Mouse (Mus musculus) liver, embryonic 14.5 days (tissue): ENCODE data around the gene Gatm. TPM values are rescaled to one million over a fixed set of nuclear protein-coding genes. Genes with fewer than 3 reads are reported as not detected.

ENCODE experiments used
- ATAC-seq: fragments of 200-750 bp; cut with Nextera tagmentation; 2 replicates; pipeline ENCODE4 v1.8.0; 2017; ENCODE audit warnings: moderate number of reproducible peaks, mild to moderate bottlenecking, moderate library complexity; ENCODE audit not compliant: insufficient read depth
- DNase-seq, 3 experiments: peaks; one replicate each; pipeline ENCODE4 v3.0.0-alpha.2; 2012 to 2013; ENCODE audit warnings: low read depth in 3 of 3, low spot score in 3 of 3
- H3K27ac ChIP-seq: fragments of 300-500 bp; sonication (generic); 2 replicates; pipeline ENCODE4 v1.5.1; 2014; ENCODE audit warnings: moderate library complexity, mild to moderate bottlenecking, control low read depth, inconsistent platforms
- H3K27me3 ChIP-seq: fragments of 300-500 bp; sonication (generic); 2 replicates; pipeline ENCODE4 v1.6.1; 2014; ENCODE audit warnings: mild to moderate bottlenecking, low read length, moderate library complexity; ENCODE audit not compliant: control insufficient read depth, insufficient read depth
- H3K36me3 ChIP-seq: fragments of 300-500 bp; sonication (generic); replicated peaks from 2 replicates; pipeline ENCODE4 v1.6.1; 2014; ENCODE audit warnings: low read depth; ENCODE audit not compliant: control insufficient read depth, insufficient read depth
- H3K4me1 ChIP-seq, 2 experiments: fragments of 200-500 bp in 1 of 2; fragments of 300-500 bp in 1 of 2; sonication (generic) in 1 of 2; replicated peaks; 2 replicates each; pipeline ENCODE4 v1.6.1; 2012 to 2014; ENCODE audit warnings: antibody characterized with exemption in 1 of 2, inconsistent platforms in 1 of 2, low read length in 1 of 2; ENCODE audit not compliant: control insufficient read depth in 2 of 2, insufficient read depth in 2 of 2
- H3K4me2 ChIP-seq: fragments of 300-500 bp; sonication (generic); 2 replicates; pipeline ENCODE4 v1.6.1; 2014; ENCODE audit warnings: low read depth, mild to moderate bottlenecking, control low read depth, moderate library complexity
- H3K4me3 ChIP-seq, 2 experiments: fragments of 200-500 bp in 1 of 2; fragments of 300-500 bp in 1 of 2; sonication (generic) in 1 of 2; 2 replicates each; pipeline ENCODE4 v1.5.1; 2012 to 2014; ENCODE audit warnings: low read depth in 2 of 2, low read length in 2 of 2, mild to moderate bottlenecking in 2 of 2, control low read depth in 1 of 2, inconsistent platforms in 1 of 2, moderate library complexity in 1 of 2; ENCODE audit not compliant: insufficient read depth in 1 of 2
- H3K9ac ChIP-seq: fragments of 300-500 bp; sonication (generic); replicated peaks from 2 replicates; pipeline ENCODE4 v1.6.1; 2014; ENCODE audit warnings: mild to moderate bottlenecking, control low read depth, moderate library complexity
- H3K9me3 ChIP-seq: fragments of 300-500 bp; sonication (generic); 2 replicates; pipeline ENCODE4 v1.6.1; 2016; ENCODE audit warnings: low read length, mixed read lengths; ENCODE audit not compliant: control insufficient read depth
- CTCF ChIP-seq: IDR thresholded peaks from 2 replicates; pipeline ENCODE4 v1.5.1; 2016; ENCODE audit warnings: antibody characterized with exemption, low read depth, control low read depth
- EP300 ChIP-seq: IDR thresholded peaks from 2 replicates; pipeline ENCODE4 v1.6.1; 2016; ENCODE audit warnings: antibody characterized with exemption, low read depth
- WGBS: fragments of 180-500 bp; shearing (Covaris S2); extraction: QIAGEN DNeasy Blood & Tissue Kit; methylation state at CpG from one replicate; pipeline ENCODE4 v1.1.7; 2014; ENCODE audit not compliant: insufficient replicate concordance; 5-methylcytosine and 5-hydroxymethylcytosine counted together
- polyA plus RNA-seq, 2 experiments: library from polyadenylated mRNA; depleted of rRNA in 1 of 2; stranded (reverse) in 1 of 2; unstranded in 1 of 2; fragments of >200 nt; fragmentation: Nextera tagmentation in 1 of 2; extraction: Ambion mirVana in 1 of 2; gene quantifications; 2 replicates each; pipeline versions ENCODE4 v1.2.1 to v1.2.3; 2012 to 2014

Gene Gatm
- polyA plus RNA-seq, 2 experiments: 14.1 to 24.8 TPM

GRCm38 (mm10) chr2:122580426-122580825 is 30.7 kb downstream of the Gatm start:
- Histone ChIP-seq H3K9ac (no peak overlapping the region), H3K4me1 (0 out of 4 replicates have a peak, but pooled peaks cover 0 to 4% of the 10 kb centered on the region in 2 experiments), H3K36me3 (no peaks in the 10 kb centered on the region), H3K9me3 (no peaks in the 10 kb centered on the region), H3K27ac (no peak overlapping the region), H3K4me2 (no peak overlapping the region), H3K4me3 (no peak overlapping the region), H3K27me3 (no peaks in the 10 kb centered on the region)
- ATAC-seq: no peak
- no peak for TF ChIP-seq EP300
- TF ChIP-seq CTCF: no peak
- no peak for DNase-seq
- 62% methylated on average over 10 of the region's 10 CpGs for WGBS

GRCm38 (mm10) chr2:122577316-122577715 is 33.8 kb downstream of the Gatm start:
- H3K27me3 ChIP-seq: no peaks in the 10 kb centered on the region
- no peak overlapping the region for H3K4me3 ChIP-seq
- no peak overlapping the region for H3K9ac ChIP-seq
- TF ChIP-seq EP300: no peak
- TF ChIP-seq CTCF: no peak
- DNase-seq: no peak
- no peaks in the 10 kb centered on the region for H3K36me3 ChIP-seq
- no peak for ATAC-seq
- no peak overlapping the region for H3K27ac ChIP-seq
- 66% methylated on average over 1 of the region's 1 CpGs for WGBS
- no peak overlapping the region for H3K4me2 ChIP-seq
- 0 out of 4 replicates have a peak, but pooled peaks cover 0 to 4% of the 10 kb centered on the region in 2 experiments for H3K4me1 ChIP-seq
- H3K9me3 ChIP-seq: no peaks in the 10 kb centered on the region

- Histone ChIP-seq H3K9ac (no peak overlapping the region), H3K4me3 (no peak overlapping the region), H3K4me2 (no peak overlapping the region), H3K9me3 (no peaks in the 10 kb centered on the region), H3K27ac (no peak overlapping the region), H3K27me3 (no peaks in the 10 kb centered on the region), H3K36me3 (no peaks in the 10 kb centered on the region), H3K4me1 (0 out of 4 replicates have a peak, but pooled peaks cover 0 to 4% of the 10 kb centered on the region in 2 experiments)
- ATAC-seq (peak; percentile 67), DNase-seq (no peak)
- TF ChIP-seq CTCF (no peak), EP300 (no peak)
- WGBS: 28% methylated on average over 5 of the region's 5 CpGs
Observed at GRCm38 (mm10) chr2:122576295-122576694, 34.8 kb downstream of the Gatm start.

GRCm38 (mm10) chr2:122575470-122575869 is 35.6 kb downstream of the Gatm start:
- 0 out of 2 replicates have a peak, but pooled peaks have one; percentile 15 for ATAC-seq

GRCm38 (mm10) chr2:122572438-122572837 is 38.7 kb downstream of the Gatm start:
- DNase-seq: no peak

More at GRCm38 (mm10) chr2:122575470-122575869, 35.6 kb downstream of the Gatm start:
- Histone ChIP-seq H3K4me3 (no peak overlapping the region), H3K27ac (no peak overlapping the region), H3K4me1 (no peaks in the 10 kb centered on the region), H3K27me3 (no peaks in the 10 kb centered on the region), H3K36me3 (no peaks in the 10 kb centered on the region), H3K9ac (no peak overlapping the region), H3K4me2 (no peak overlapping the region), H3K9me3 (no peaks in the 10 kb centered on the region)
- WGBS: 61% methylated on average over 11 of the region's 11 CpGs
- TF ChIP-seq CTCF (no peak), EP300 (no peak)
- no peak for DNase-seq

More at GRCm38 (mm10) chr2:122572438-122572837, 38.7 kb downstream of the Gatm start:
- H3K4me1 ChIP-seq: no peaks in the 10 kb centered on the region
- no peaks in the 10 kb centered on the region for H3K9me3 ChIP-seq
- TF ChIP-seq EP300 (no peak), CTCF (no peak)
- no peaks in the 10 kb centered on the region for H3K36me3 ChIP-seq
- H3K4me2 ChIP-seq: no peak overlapping the region
- H3K27ac ChIP-seq: no peak overlapping the region
- no peak for ATAC-seq
- 48% methylated on average over 1 of the region's 1 CpGs for WGBS
- no peaks in the 10 kb centered on the region for H3K27me3 ChIP-seq
- no peak overlapping the region for H3K4me3 ChIP-seq
- H3K9ac ChIP-seq: no peak overlapping the region
